Mouse (Mus musculus) T-helper 1 cell (primary cell): Measurements from ENCODE around the gene Gm13089.
"Not testable (repeated sequence)": the region's sequence is repeated elsewhere in the genome, so short reads cannot be mapped to it uniquely, and the experiment has no call there.

Experiments
- in situ Hi-C: fragments of 300-600 bp; cut with MboI, MseI; formaldehyde crosslinking; loops from one replicate; pipeline ENCODE4 v1.15.1; 2025; ENCODE audit warnings: high pct_unique_total_duplicates

The Gm13089 gene

DNA sequence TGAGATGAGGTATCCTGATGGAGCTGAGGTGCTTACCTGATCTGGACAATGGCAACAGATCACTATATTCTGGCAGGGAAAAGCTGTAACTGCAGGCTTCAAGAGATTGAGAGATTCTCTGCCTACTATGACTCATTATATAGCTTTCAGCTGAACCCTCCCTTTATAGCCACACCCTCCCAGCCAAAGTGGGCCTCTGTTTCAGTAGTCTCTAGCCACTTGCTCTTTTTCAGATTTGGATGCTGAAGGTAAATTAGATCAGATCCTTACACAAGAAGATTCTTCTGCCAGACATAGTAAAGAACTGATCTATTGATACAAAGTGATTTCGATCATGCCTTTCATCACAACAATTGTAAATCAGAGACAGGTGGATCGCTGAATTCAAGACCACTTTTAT is at the start of gene Gm13089:
TSS of gene Gm13089 (minus strand) at position 101 of the 400 bp plus-strand sequence.
- in situ Hi-C loops: no loop called here

DNA sequence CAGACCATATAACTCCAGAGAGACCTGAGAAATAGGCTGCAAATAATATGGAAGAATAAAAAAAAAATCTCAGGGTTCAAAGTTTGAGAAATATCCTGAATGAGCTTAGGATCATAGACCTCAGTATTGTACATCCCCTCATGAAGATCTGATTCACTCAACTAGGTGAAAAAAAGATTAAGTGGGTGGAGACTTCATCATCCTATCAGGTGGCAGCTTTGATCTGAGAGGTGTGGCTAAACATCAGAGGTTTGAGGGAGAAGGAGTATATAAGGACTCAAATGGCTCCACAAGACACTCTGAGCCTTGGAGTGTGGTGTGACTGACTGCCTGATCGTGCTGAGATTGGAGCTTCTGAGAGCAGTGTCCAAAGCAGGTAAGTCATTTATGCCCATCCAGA is 16.6 kb upstream of the Gm13089 start, which contains the start of gene Gm13078:
TSS of gene Gm13078 (plus strand) at position 301 of the 400 bp plus-strand sequence.
- in situ Hi-C loops: no loop called here

DNA sequence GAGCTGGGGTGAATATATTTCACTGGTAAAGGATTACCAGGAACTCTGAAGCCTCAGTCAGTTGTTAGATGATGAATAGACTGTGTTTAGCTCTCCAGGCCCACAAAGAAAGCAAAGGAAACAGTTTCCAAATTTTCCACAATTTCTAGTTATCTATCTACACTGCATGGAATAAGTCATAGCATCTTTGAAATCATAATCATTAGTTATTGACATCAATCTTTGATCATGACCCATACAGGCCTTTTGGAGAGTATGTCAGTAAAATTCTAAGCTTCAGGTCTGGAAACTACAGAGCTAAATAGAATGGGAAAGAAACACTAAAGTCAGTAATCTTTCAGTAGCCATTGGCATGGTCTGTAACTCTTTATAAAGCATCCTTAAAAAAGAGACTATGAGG is 45.4 kb downstream of the Gm13089 start, which contains the start of gene Gm13088:
TSS of gene Gm13088 (minus strand) at position 101 of the 400 bp plus-strand sequence.
- in situ Hi-C loops: not testable (repeated sequence)
